Mouse (Mus musculus) c-Kit-negative CD71-positive TER-119-positive erythroid progenitor cells, embryonic 14.5 days (primary cell): ENCODE results near the gene Rfc4.
"Not testable (repeated sequence)": the region's sequence is repeated elsewhere in the genome, so short reads cannot be mapped to it uniquely, and the experiment has no call there.

Experiments
- DNase-seq: peaks from one replicate; pipeline ENCODE4 v3.0.0-alpha.2; 2013; ENCODE audit warnings: low read depth, low spot score

Rfc4 gene

GRCm38 (mm10) chr16:23103038-23103745 is 24.3 kb downstream of the Rfc4 start:
- no peak for DNase-seq

GRCm38 (mm10) chr16:23102340-23103037 is 25.0 kb downstream of the Rfc4 start:
- no peak for DNase-seq

- DNase-seq: no peak
Observed at GRCm38 (mm10) chr16:23100613-23101012, 26.9 kb downstream of the Rfc4 start.

- no peak for DNase-seq
Observed at GRCm38 (mm10) chr16:23100099-23100575, 27.4 kb downstream of the Rfc4 start.

- DNase-seq: no peak
Observed at GRCm38 (mm10) chr16:23099632-23100031, 27.9 kb downstream of the Rfc4 start.

GRCm38 (mm10) chr16:23098105-23098452 is 29.5 kb downstream of the Rfc4 start:
- DNase-seq: not testable (repeated sequence)

- not testable (repeated sequence) for DNase-seq
Observed at GRCm38 (mm10) chr16:23097290-23098104, 30.0 kb downstream of the Rfc4 start.

GRCm38 (mm10) chr16:23096886-23097285 is 30.7 kb downstream of the Rfc4 start:
- not testable (repeated sequence) for DNase-seq

GRCm38 (mm10) chr16:23095581-23095980 is 32.0 kb downstream of the Rfc4 start:
- DNase-seq: not testable (repeated sequence)

GRCm38 (mm10) chr16:23094136-23094535 is 33.4 kb downstream of the Rfc4 start:
- no peak for DNase-seq

GRCm38 (mm10) chr16:23093321-23093953 is 34.1 kb downstream of the Rfc4 start:
- no peak for DNase-seq

GRCm38 (mm10) chr16:23091345-23091744 is 36.2 kb downstream of the Rfc4 start:
- DNase-seq: not testable (repeated sequence)

- DNase-seq: not testable (repeated sequence)
Observed at GRCm38 (mm10) chr16:23088491-23088890, 39.0 kb downstream of the Rfc4 start.

- DNase-seq: not testable (repeated sequence)
Observed at GRCm38 (mm10) chr16:23087712-23088111, 39.8 kb downstream of the Rfc4 start.

GRCm38 (mm10) chr16:23087159-23087558 is 40.4 kb downstream of the Rfc4 start:
- DNase-seq: not testable (repeated sequence)

- DNase-seq: not testable (repeated sequence)
Observed at GRCm38 (mm10) chr16:23077516-23077915, 50.0 kb downstream of the Rfc4 start.
